Mouse (Mus musculus) ES-Bruce4 (cell line): Measurements from ENCODE around the gene Wdr5.

Experiments
- CTCF ChIP-seq: IDR thresholded peaks from one replicate; pipeline ENCODE4 v1.8.1; 2011; ENCODE audit warnings: low read depth, low read length
- POLR2A ChIP-seq: IDR thresholded peaks from one replicate; pipeline ENCODE4 v1.8.1; 2011; ENCODE audit warnings: low read length; ENCODE audit not compliant: insufficient read depth

- TF ChIP-seq POLR2A (no peak), CTCF (no peak)
These were observed 42.0 kb downstream of the Wdr5 start for GRCm38 (mm10) chr2:27556921-27557320.
